Mouse (Mus musculus) intestine, embryonic 16.5 days (tissue): ENCODE measurements around the gene Mcl1. TPM values are rescaled to one million over a fixed set of nuclear protein-coding genes. Genes with fewer than 3 reads are reported as not detected.

Experiments
- ATAC-seq: fragments of 200-750 bp; cut with Nextera tagmentation; 2 replicates; pipeline ENCODE4 v1.8.0; 2017; ENCODE audit warnings: moderate TSS enrichment, moderate library complexity
- H3K27ac ChIP-seq: fragments of 300-500 bp; sonication (generic); 2 replicates; pipeline ENCODE4 v1.5.1; 2014; ENCODE audit warnings: mild to moderate bottlenecking, low read length
- H3K27me3 ChIP-seq: fragments of 300-500 bp; sonication (generic); replicated peaks from 2 replicates; pipeline ENCODE4 v1.6.1; 2014; ENCODE audit warnings: low read length, control low read depth, mixed read lengths; ENCODE audit not compliant: control insufficient read depth, insufficient read depth
- H3K36me3 ChIP-seq: fragments of 300-500 bp; sonication (generic); 2 replicates; pipeline ENCODE4 v1.6.1; 2014; ENCODE audit warnings: low read length, control low read depth; ENCODE audit not compliant: control insufficient read depth, insufficient read depth
- H3K4me1 ChIP-seq: fragments of 300-500 bp; sonication (generic); 2 replicates; pipeline ENCODE4 v1.6.1; 2014; ENCODE audit warnings: low read length, control low read depth, mixed read lengths; ENCODE audit not compliant: control insufficient read depth, insufficient read depth
- H3K4me2 ChIP-seq: fragments of 300-500 bp; sonication (generic); 2 replicates; pipeline ENCODE4 v1.6.1; 2014; ENCODE audit warnings: low read depth, low read length, control low read depth
- H3K4me3 ChIP-seq: fragments of 300-500 bp; sonication (generic); 2 replicates; pipeline ENCODE4 v1.5.1; 2014; ENCODE audit warnings: mild to moderate bottlenecking, low read length
- H3K9ac ChIP-seq: fragments of 300-500 bp; sonication (generic); 2 replicates; pipeline ENCODE4 v1.6.1; 2014; ENCODE audit warnings: low read depth, low read length
- H3K9me3 ChIP-seq: fragments of 300-500 bp; sonication (generic); 2 replicates; pipeline ENCODE4 v1.6.1; 2016; ENCODE audit warnings: low read length, control low read depth; ENCODE audit not compliant: control insufficient read depth
- WGBS: fragments of 180-500 bp; shearing (Covaris S2); extraction: QIAGEN DNeasy Blood & Tissue Kit; methylation state at CpG from one replicate; pipeline ENCODE4 v1.1.7; 2014; 5-methylcytosine and 5-hydroxymethylcytosine counted together
- polyA plus RNA-seq: library from polyadenylated mRNA; unstranded; fragments of >200 nt; fragmentation: Nextera tagmentation; extraction: Ambion mirVana; gene quantifications from 2 replicates; pipeline ENCODE4 v1.2.1, GENCODE M21; 2015

The Mcl1 gene
- polyA plus RNA-seq, 1 experiment from 2014 or later, result 14.7 TPM

DNA sequence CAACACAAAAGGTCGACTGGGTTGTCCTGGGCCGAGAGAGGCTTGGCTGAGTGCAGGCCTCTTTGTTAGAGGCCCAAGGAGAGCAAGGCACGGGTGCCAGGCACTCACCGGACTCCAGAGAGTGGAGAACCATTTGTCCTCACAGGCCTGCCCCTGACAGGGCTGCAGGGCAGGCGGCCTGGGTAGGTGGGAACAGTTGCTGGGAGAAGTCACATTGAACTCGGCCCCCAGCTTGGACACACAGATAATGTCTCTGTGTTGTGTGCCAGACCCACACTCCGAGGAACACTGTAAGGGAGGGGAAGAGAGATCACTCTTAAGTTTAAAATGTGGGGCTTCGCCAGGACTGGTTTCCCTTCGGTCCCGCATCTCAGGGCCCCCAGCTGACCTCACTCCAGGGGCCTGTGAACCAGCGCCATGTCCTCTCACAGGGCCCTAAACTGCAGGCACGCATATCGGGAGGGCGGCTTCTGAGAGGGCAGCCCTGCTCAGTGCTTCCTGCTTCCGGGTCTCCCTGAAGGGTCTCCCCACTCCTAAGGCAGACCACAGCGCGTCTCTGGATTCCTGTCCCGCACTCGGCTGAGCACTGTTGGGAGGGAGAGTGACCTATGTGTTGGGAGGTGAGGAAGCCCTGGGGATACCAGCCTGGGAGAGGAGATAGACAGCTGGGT is 19.0 kb downstream of the Mcl1 start:
- no peaks in the 10 kb centered on the region for H3K36me3 ChIP-seq
- H3K27me3 ChIP-seq, result no peaks in the 10 kb centered on the region
- no peak overlapping the region for H3K4me2 ChIP-seq
- no peak for ATAC-seq
- H3K9me3 ChIP-seq, result no peaks in the 10 kb centered on the region
- H3K27ac ChIP-seq, result no peak overlapping the region
- no peak overlapping the region for H3K9ac ChIP-seq
- H3K4me3 ChIP-seq, result no peak overlapping the region
- 82% methylated on average over 19 of the region's 19 CpGs for WGBS
- H3K4me1 ChIP-seq, result peaks cover 48% of the 10 kb centered on the region

- ATAC-seq, result no peak
- Histone ChIP-seq H3K4me2 (no peak overlapping the region), H3K4me3 (no peak overlapping the region), H3K9me3 (no peaks in the 10 kb centered on the region), H3K9ac (no peak overlapping the region), H3K27me3 (no peaks in the 10 kb centered on the region), H3K36me3 (no peaks in the 10 kb centered on the region), H3K27ac (no peak overlapping the region), H3K4me1 (peaks cover 28% of the 10 kb centered on the region)
- 92% methylated on average over 8 of the region's 8 CpGs for WGBS
Observed at GRCm38 (mm10) chr3:95679551-95679950, 21.0 kb downstream of the Mcl1 start.

DNA sequence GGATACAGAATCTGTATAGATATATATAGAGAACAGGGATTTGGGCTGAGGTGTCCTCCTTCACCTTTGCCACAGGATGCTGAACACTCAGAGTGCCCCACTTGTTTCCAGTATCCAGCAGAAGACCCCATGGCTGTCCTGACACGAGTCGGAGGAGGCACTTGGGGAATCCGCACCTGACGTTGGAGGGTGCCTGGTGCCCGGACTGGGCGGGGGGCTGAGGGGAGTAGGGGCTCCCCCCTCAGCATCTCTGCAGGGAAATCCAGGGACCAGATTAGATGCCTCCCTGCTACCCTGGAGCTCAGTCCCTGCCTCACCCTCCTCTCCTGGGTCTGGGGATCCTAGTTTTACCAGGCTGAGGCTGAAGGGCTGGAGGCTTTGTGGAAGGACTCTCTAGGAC is 22.1 kb downstream of the Mcl1 start:
- no peak for ATAC-seq
- Histone ChIP-seq H3K4me3 (no peak overlapping the region), H3K36me3 (no peaks in the 10 kb centered on the region), H3K4me2 (no peak overlapping the region), H3K27ac (no peak overlapping the region), H3K9ac (no peak overlapping the region), H3K9me3 (no peaks in the 10 kb centered on the region), H3K27me3 (no peaks in the 10 kb centered on the region), H3K4me1 (peaks cover 17% of the 10 kb centered on the region)
- WGBS, result 77% methylated on average over 6 of the region's 6 CpGs

- H3K27me3 ChIP-seq, result no peaks in the 10 kb centered on the region
- no peak overlapping the region for H3K27ac ChIP-seq
- peaks cover 12% of the 10 kb centered on the region for H3K4me1 ChIP-seq
- H3K9ac ChIP-seq, result no peak overlapping the region
- 46% methylated on average over 11 of the region's 11 CpGs for WGBS
- H3K9me3 ChIP-seq, result no peaks in the 10 kb centered on the region
- ATAC-seq, result no peak
- no peak overlapping the region for H3K4me2 ChIP-seq
- no peak overlapping the region for H3K4me3 ChIP-seq
- no peaks in the 10 kb centered on the region for H3K36me3 ChIP-seq
Observed at GRCm38 (mm10) chr3:95681365-95681764, 22.8 kb downstream of the Mcl1 start.

GRCm38 (mm10) chr3:95682878-95683277 is 24.3 kb downstream of the Mcl1 start:
- ATAC-seq, result no peak

DNA sequence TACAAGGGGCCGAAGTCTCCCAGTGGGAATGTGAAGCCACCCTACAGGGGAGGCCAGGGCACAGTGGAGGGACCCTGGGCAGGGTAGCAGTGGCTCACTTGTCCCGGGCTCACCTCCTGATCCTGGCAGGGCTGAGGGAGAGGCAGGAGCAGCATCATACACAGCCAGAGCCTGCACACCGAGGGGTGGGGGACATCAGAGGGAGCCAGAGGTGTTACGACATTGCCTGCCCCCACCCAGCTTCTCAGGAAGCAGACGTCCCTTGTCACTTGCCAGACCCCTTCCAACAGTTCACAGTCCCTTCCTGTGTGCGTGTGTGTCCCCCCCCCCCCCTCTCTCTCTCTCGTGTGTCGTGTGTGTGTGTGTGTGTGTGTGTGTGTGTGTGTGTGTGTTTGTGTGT is 26.3 kb downstream of the Mcl1 start:
- H3K4me2 ChIP-seq, result no peak overlapping the region
- no peaks in the 10 kb centered on the region for H3K9me3 ChIP-seq
- H3K4me3 ChIP-seq, result no peak overlapping the region
- H3K27ac ChIP-seq, result no peak overlapping the region
- no peak for ATAC-seq
- WGBS, result 48% methylated on average over 5 of the region's 8 CpGs
- H3K9ac ChIP-seq, result no peak overlapping the region
- no peaks in the 10 kb centered on the region for H3K36me3 ChIP-seq
- peaks cover 31% of the 10 kb centered on the region for H3K4me1 ChIP-seq
- no peaks in the 10 kb centered on the region for H3K27me3 ChIP-seq

More at GRCm38 (mm10) chr3:95682878-95683277, 24.3 kb downstream of the Mcl1 start:
- Histone ChIP-seq H3K27ac (no peak overlapping the region), H3K4me3 (no peak overlapping the region), H3K36me3 (no peaks in the 10 kb centered on the region), H3K4me1 (peaks cover 24% of the 10 kb centered on the region), H3K4me2 (no peak overlapping the region), H3K9ac (no peak overlapping the region), H3K27me3 (no peaks in the 10 kb centered on the region), H3K9me3 (no peaks in the 10 kb centered on the region)
- 75% methylated on average over 5 of the region's 5 CpGs for WGBS

DNA sequence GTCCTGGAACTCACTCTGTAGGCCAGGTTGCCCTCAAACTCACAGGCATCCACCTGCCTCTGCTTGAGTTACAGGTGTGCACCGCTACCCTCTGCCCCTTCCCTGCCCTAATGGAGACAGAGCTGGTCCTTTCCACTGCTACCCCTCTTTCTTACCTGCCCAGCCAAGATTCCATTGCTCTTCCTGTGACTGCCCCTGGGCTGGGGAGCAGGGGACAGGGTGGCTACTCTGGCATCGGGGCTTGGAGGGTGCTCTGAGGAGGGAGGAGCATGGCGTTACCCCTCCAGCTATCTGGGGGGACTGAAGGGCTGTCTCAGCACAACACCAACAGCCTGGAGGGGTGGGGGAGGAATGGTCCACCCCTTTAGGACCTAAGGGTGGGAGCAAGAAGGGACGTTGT is 26.7 kb downstream of the Mcl1 start:
- Histone ChIP-seq H3K9me3 (no peaks in the 10 kb centered on the region), H3K36me3 (no peaks in the 10 kb centered on the region), H3K27ac (no peak overlapping the region), H3K4me3 (no peak overlapping the region), H3K27me3 (no peaks in the 10 kb centered on the region), H3K4me2 (no peak overlapping the region), H3K4me1 (peaks cover 36% of the 10 kb centered on the region), H3K9ac (no peak overlapping the region)
- no peak for ATAC-seq
- 69% methylated on average over 4 of the region's 4 CpGs for WGBS

DNA sequence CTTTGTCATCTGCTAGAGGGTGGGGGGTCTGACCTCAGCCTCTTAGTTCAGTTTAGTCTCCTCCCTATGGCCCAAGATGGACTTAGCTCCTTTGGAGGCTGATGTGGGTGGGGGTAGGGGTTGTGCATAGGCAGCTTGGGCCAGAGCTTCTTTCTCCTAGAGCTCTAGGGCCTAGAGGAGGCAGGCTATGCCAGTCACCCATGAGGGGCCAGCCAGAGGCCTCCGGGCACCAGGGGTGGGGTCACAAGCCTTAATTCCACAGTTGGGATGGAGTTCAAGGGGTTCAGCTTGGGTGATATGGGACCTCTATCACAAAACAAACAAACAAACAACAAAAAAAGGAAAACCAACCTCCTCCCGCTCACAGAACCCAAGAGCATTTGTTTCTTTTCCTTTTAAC is 27.1 kb downstream of the Mcl1 start:
- Histone ChIP-seq H3K9me3 (no peaks in the 10 kb centered on the region), H3K36me3 (no peaks in the 10 kb centered on the region), H3K9ac (no peak overlapping the region), H3K27me3 (no peaks in the 10 kb centered on the region), H3K27ac (no peak overlapping the region), H3K4me3 (no peak overlapping the region), H3K4me1 (peaks cover 36% of the 10 kb centered on the region), H3K4me2 (no peak overlapping the region)
- no peak for ATAC-seq
- 80% methylated on average over 2 of the region's 2 CpGs for WGBS

GRCm38 (mm10) chr3:95686492-95687167 is 28.0 kb downstream of the Mcl1 start:
- Histone ChIP-seq H3K27ac (peak overlapping the region; percentile 85), H3K4me1 (peaks cover 30% of the 10 kb centered on the region), H3K4me3 (peak overlapping the region; percentile 52; the same call in 1 of the 2 replicates), H3K9me3 (no peaks in the 10 kb centered on the region), H3K9ac (peak overlapping the region; percentile 75), H3K27me3 (no peaks in the 10 kb centered on the region), H3K4me2 (peak overlapping the region; percentile 96), H3K36me3 (no peaks in the 10 kb centered on the region)
- ATAC-seq, result 0 out of 2 replicates have a peak, but pooled peaks have one; percentile 14
- WGBS, result 50% methylated on average over 9 of the region's 10 CpGs
